Mouse (Mus musculus): ENCODE results near the gene Ube2v1.

- TF ChIP-seq CTCF (IDR thresholded peaks at IDR 0.05; ENCODE audit: low read depth): no peak
- TF ChIP-seq EP300 (IDR thresholded peaks at IDR 0.05; ENCODE audit: low read depth): no peak
These were observed 36.1 kb downstream of the Ube2v1 start for GRCm38 (mm10) chr2:167595761-167596171.
